Mouse (Mus musculus) intestine, embryonic 16.5 days (tissue): ENCODE results near the gene Slc35g2. TPM values are rescaled to one million over a fixed set of nuclear protein-coding genes. Genes with fewer than 3 reads are reported as not detected.
A peak's percentile ranks its signal among the peaks of the same experiment; 100 is the strongest.

ENCODE experiments used
- ATAC-seq: fragments of 200-750 bp; cut with Nextera tagmentation; 2 replicates; pipeline ENCODE4 v1.8.0; 2017; ENCODE audit warnings: moderate TSS enrichment, moderate library complexity
- H3K27ac ChIP-seq: fragments of 300-500 bp; sonication (generic); 2 replicates; pipeline ENCODE4 v1.5.1; 2014; ENCODE audit warnings: mild to moderate bottlenecking, low read length
- H3K27me3 ChIP-seq: fragments of 300-500 bp; sonication (generic); replicated peaks from 2 replicates; pipeline ENCODE4 v1.6.1; 2014; ENCODE audit warnings: low read length, control low read depth, mixed read lengths; ENCODE audit not compliant: control insufficient read depth, insufficient read depth
- H3K36me3 ChIP-seq: fragments of 300-500 bp; sonication (generic); 2 replicates; pipeline ENCODE4 v1.6.1; 2014; ENCODE audit warnings: low read length, control low read depth; ENCODE audit not compliant: control insufficient read depth, insufficient read depth
- H3K4me1 ChIP-seq: fragments of 300-500 bp; sonication (generic); 2 replicates; pipeline ENCODE4 v1.6.1; 2014; ENCODE audit warnings: low read length, control low read depth, mixed read lengths; ENCODE audit not compliant: control insufficient read depth, insufficient read depth
- H3K4me2 ChIP-seq: fragments of 300-500 bp; sonication (generic); 2 replicates; pipeline ENCODE4 v1.6.1; 2014; ENCODE audit warnings: low read depth, low read length, control low read depth
- H3K4me3 ChIP-seq: fragments of 300-500 bp; sonication (generic); 2 replicates; pipeline ENCODE4 v1.5.1; 2014; ENCODE audit warnings: mild to moderate bottlenecking, low read length
- H3K9ac ChIP-seq: fragments of 300-500 bp; sonication (generic); 2 replicates; pipeline ENCODE4 v1.6.1; 2014; ENCODE audit warnings: low read depth, low read length
- H3K9me3 ChIP-seq: fragments of 300-500 bp; sonication (generic); 2 replicates; pipeline ENCODE4 v1.6.1; 2016; ENCODE audit warnings: low read length, control low read depth; ENCODE audit not compliant: control insufficient read depth
- WGBS: fragments of 180-500 bp; shearing (Covaris S2); extraction: QIAGEN DNeasy Blood & Tissue Kit; methylation state at CpG from one replicate; pipeline ENCODE4 v1.1.7; 2014; 5-methylcytosine and 5-hydroxymethylcytosine counted together
- polyA plus RNA-seq: library from polyadenylated mRNA; unstranded; fragments of >200 nt; fragmentation: Nextera tagmentation; extraction: Ambion mirVana; gene quantifications from 2 replicates; pipeline ENCODE4 v1.2.1, GENCODE M21; 2015

The Slc35g2 gene
- polyA plus RNA-seq, 1 experiment from 2014 or later, result 3.9 TPM

- H3K27me3 ChIP-seq, result no peaks in the 10 kb centered on the region
- H3K4me2 ChIP-seq, result peak overlapping the region; percentile 75
- H3K9ac ChIP-seq, result peak overlapping the region; percentile 97
- WGBS, result under 1% methylated on average over 36 of the region's 38 CpGs
- ATAC-seq, result no peak
- H3K4me1 ChIP-seq, result peaks cover 8% of the 10 kb centered on the region
- H3K36me3 ChIP-seq, result no peaks in the 10 kb centered on the region
- H3K27ac ChIP-seq, result peak overlapping the region; percentile 95
- H3K4me3 ChIP-seq, result peak overlapping the region; percentile 94
- peaks cover 5% of the 10 kb centered on the region for H3K9me3 ChIP-seq
These were observed 25.8 kb downstream of the Slc35g2 start for GRCm38 (mm10) chr9:100544948-100545714.

GRCm38 (mm10) chr9:100535618-100536262 lies 35.1 kb downstream of the Slc35g2 start:
- H3K4me1 ChIP-seq, result 0 out of 2 replicates have a peak, but pooled peaks cover 2% of the 10 kb centered on the region
- H3K4me3 ChIP-seq, result no peak overlapping the region
- H3K27me3 ChIP-seq, result no peaks in the 10 kb centered on the region
- H3K27ac ChIP-seq, result no peak overlapping the region
- WGBS, result 92% methylated on average over 2 of the region's 2 CpGs
- ATAC-seq, result no peak
- H3K9me3 ChIP-seq, result no peaks in the 10 kb centered on the region; the same call in 1 of the 2 replicates
- H3K9ac ChIP-seq, result no peak overlapping the region
- H3K4me2 ChIP-seq, result no peak overlapping the region
- H3K36me3 ChIP-seq, result no peaks in the 10 kb centered on the region

DNA sequence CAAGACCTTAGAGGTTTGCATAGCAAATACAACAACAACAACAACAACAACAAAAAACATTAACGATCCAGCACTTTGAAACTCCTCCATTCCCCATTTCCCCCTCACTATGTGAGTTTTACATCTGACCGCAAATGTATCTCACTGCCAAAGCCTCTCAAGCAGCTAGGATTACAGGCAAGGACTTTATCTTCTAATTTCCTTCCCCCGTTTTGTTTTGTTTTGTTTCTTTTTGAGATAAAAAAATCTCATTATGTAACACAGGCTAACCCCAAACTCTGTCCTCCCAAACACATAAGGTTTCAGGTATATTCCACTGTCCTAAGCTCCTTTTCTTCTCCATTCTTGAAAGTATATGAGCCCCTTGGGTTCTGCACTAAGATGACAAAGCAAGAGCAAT lies 36.2 kb downstream of the Slc35g2 start:
- no peak overlapping the region for H3K4me2 ChIP-seq
- H3K9ac ChIP-seq, result no peak overlapping the region
- no peak for ATAC-seq
- H3K27ac ChIP-seq, result no peak overlapping the region
- H3K36me3 ChIP-seq, result no peaks in the 10 kb centered on the region
- no peaks in the 10 kb centered on the region for H3K27me3 ChIP-seq
- no peak overlapping the region for H3K4me3 ChIP-seq
- 0 out of 2 replicates have a peak, but pooled peaks cover 2% of the 10 kb centered on the region for H3K4me1 ChIP-seq
- WGBS, result 88% methylated on average over 3 of the region's 3 CpGs
- no peaks in the 10 kb centered on the region; the same call in 1 of the 2 replicates for H3K9me3 ChIP-seq

GRCm38 (mm10) chr9:100532847-100533505 lies 37.9 kb downstream of the Slc35g2 start:
- 0 out of 2 replicates have a peak, but pooled peaks cover 2% of the 10 kb centered on the region for H3K4me1 ChIP-seq
- no peak overlapping the region for H3K4me3 ChIP-seq
- no peak overlapping the region for H3K9ac ChIP-seq
- 61% methylated on average over 3 of the region's 3 CpGs for WGBS
- no peak overlapping the region for H3K27ac ChIP-seq
- no peaks in the 10 kb centered on the region; the same call in 1 of the 2 replicates for H3K9me3 ChIP-seq
- no peaks in the 10 kb centered on the region for H3K36me3 ChIP-seq
- no peak overlapping the region for H3K4me2 ChIP-seq
- H3K27me3 ChIP-seq, result no peaks in the 10 kb centered on the region
- ATAC-seq, result no peak

DNA sequence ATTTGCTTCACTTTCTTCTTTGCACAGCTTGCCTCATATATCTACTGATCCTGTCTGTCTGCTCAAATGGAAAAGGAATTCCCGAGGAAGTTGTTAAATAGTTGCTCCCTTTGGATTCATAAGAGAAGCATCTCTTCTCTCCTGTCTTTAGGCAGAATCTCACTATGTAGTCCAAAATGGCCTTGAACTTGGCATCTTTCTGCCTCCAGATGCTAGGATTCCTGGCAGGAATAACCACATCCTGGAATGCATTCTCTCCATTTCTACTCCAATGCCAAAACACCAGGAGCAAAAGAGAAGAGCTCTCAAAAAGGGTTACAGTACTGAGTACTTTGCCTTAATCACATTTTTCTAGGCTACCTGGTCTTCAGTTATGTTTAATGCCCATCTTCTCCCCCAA lies 39.6 kb downstream of the Slc35g2 start:
- Histone ChIP-seq H3K4me3 (no peak overlapping the region), H3K9me3 (no peaks in the 10 kb centered on the region; the same call in 1 of the 2 replicates), H3K4me1 (0 out of 2 replicates have a peak, but pooled peaks cover 2% of the 10 kb centered on the region), H3K27ac (no peak overlapping the region), H3K27me3 (no peaks in the 10 kb centered on the region), H3K9ac (no peak overlapping the region), H3K36me3 (no peaks in the 10 kb centered on the region), H3K4me2 (no peak overlapping the region)
- ATAC-seq, result no peak
- 63% methylated on average over 1 of the region's 1 CpGs for WGBS

GRCm38 (mm10) chr9:100525225-100525624 lies 45.7 kb downstream of the Slc35g2 start:
- Histone ChIP-seq H3K4me2 (no peak overlapping the region), H3K4me3 (no peak overlapping the region), H3K27ac (no peak overlapping the region), H3K4me1 (no peaks in the 10 kb centered on the region), H3K9me3 (no peaks in the 10 kb centered on the region), H3K36me3 (no peaks in the 10 kb centered on the region), H3K27me3 (no peaks in the 10 kb centered on the region), H3K9ac (no peak overlapping the region)
- ATAC-seq, result no peak
- WGBS, result 85% methylated on average over 2 of the region's 2 CpGs

DNA sequence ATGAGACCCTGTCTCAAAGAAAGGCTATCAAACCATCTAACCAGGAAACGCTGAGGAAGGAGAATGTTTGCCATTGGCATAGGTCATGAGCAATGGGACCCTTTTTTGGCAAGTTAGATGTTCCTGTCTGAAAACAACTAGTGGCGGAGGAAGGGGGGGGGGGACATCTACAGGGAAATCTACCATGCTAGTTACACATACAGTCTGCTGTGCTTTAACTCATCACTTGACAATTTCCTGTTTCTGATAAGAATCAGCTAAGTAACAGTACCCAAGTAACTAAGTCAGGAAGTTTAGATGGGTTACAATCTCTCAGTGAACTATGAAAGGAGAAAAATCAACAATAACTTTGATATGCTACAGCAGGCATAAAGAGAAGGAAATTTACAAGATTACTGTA lies 48.9 kb downstream of the Slc35g2 start:
- H3K36me3 ChIP-seq, result no peaks in the 10 kb centered on the region
- no peak for ATAC-seq
- H3K4me2 ChIP-seq, result no peak overlapping the region
- no peaks in the 10 kb centered on the region for H3K9me3 ChIP-seq
- no peak overlapping the region for H3K4me3 ChIP-seq
- H3K27ac ChIP-seq, result no peak overlapping the region
- 78% methylated on average over 2 of the region's 2 CpGs for WGBS
- no peaks in the 10 kb centered on the region for H3K27me3 ChIP-seq
- no peak overlapping the region for H3K9ac ChIP-seq
- no peaks in the 10 kb centered on the region for H3K4me1 ChIP-seq

- Histone ChIP-seq H3K27ac (no peak overlapping the region), H3K36me3 (no peaks in the 10 kb centered on the region), H3K27me3 (no peaks in the 10 kb centered on the region), H3K4me3 (no peak overlapping the region), H3K9ac (no peak overlapping the region), H3K4me1 (no peaks in the 10 kb centered on the region), H3K9me3 (no peaks in the 10 kb centered on the region), H3K4me2 (no peak overlapping the region)
- 6% methylated on average over 2 of the region's 2 CpGs for WGBS
- peak; percentile 33; the same call in 1 of the 2 replicates for ATAC-seq
These were observed 50.3 kb downstream of the Slc35g2 start for GRCm38 (mm10) chr9:100520586-100520985.

- Histone ChIP-seq H3K4me3 (no peak overlapping the region), H3K4me1 (no peaks in the 10 kb centered on the region), H3K4me2 (no peak overlapping the region), H3K9ac (no peak overlapping the region), H3K27me3 (no peaks in the 10 kb centered on the region), H3K36me3 (no peaks in the 10 kb centered on the region), H3K27ac (no peak overlapping the region), H3K9me3 (no peaks in the 10 kb centered on the region)
- ATAC-seq, result no peak
- WGBS, result 95% methylated on average over 3 of the region's 3 CpGs
These were observed 50.9 kb downstream of the Slc35g2 start for GRCm38 (mm10) chr9:100520012-100520411.
